Mouse (Mus musculus): ENCODE data around the gene Thrb. TPM values are rescaled to one million over a fixed set of nuclear protein-coding genes. Genes with fewer than 3 reads are reported as not detected.

Thrb gene
- polyA plus RNA-seq, 1 experiment from 2014 or later = 1.9 TPM

DNA sequence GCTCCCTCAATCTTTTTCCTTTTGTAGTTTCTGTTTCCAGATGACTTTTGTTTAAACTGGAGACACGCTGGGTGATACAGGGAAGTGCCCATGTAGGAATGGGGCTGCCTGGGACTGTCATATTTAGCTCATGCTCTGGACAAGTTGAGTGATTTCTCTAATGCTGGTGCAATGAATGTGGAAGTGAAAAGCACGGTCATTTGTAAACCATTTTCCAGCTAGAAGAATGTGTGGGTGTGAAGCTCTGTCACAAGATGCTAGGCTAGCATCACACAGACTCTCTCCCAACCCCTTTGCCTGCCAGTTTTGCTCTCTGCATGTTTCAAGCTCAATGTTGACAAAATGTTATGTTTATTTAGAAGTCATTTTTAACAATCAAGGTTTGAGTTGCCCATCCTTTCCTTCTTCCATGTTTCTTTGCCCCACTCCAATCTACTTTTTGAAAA lies 83.7 kb downstream of the Thrb start:
- Histone ChIP-seq H3K27ac (no peak overlapping the region), H3K4me3 (no peak overlapping the region), H3K4me1 (no peaks in the 10 kb centered on the region), H3K27me3 (replicated peaks) (no peaks in the 10 kb centered on the region), H3K4me2 (no peak overlapping the region), H3K36me3 (no peaks in the 10 kb centered on the region), H3K9ac (no peak overlapping the region), H3K9me3 (replicated peaks) (no peaks in the 10 kb centered on the region)
- 39% methylated on average over 2 of the region's 2 CpGs for WGBS (ENCODE audit: insufficient replicate concordance)
- no peak for ATAC-seq

DNA sequence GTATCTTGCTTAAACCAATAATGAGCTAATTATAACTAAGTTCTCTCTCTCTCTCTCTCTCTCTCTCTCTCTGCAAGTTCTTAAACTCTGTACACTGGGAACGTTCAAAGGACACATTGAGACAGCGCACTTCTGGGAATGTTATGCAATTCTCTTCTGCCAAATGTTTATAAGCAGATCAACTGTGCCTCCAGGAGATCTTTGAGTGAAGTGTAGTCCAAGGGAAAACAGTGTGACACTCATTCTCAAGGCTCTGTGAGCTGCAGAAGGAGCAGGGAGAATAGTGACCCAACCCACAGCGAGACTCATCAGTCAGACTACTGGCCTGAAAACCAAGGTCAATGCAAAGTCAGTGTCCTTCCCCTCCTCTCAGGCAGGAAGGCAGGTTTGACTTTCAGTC lies 87.9 kb downstream of the Thrb start:
- WGBS (ENCODE audit: insufficient replicate concordance) = 74% methylated on average over 3 of the region's 3 CpGs
- H3K4me3 ChIP-seq = no peak overlapping the region
- no peak overlapping the region for H3K4me2 ChIP-seq
- no peak for ATAC-seq
- H3K9ac ChIP-seq = no peak overlapping the region
- no peaks in the 10 kb centered on the region for H3K36me3 ChIP-seq
- H3K27ac ChIP-seq = no peak overlapping the region
- no peaks in the 10 kb centered on the region for H3K4me1 ChIP-seq
- H3K9me3 ChIP-seq (replicated peaks) = no peaks in the 10 kb centered on the region
- no peaks in the 10 kb centered on the region for H3K27me3 ChIP-seq (replicated peaks)

DNA sequence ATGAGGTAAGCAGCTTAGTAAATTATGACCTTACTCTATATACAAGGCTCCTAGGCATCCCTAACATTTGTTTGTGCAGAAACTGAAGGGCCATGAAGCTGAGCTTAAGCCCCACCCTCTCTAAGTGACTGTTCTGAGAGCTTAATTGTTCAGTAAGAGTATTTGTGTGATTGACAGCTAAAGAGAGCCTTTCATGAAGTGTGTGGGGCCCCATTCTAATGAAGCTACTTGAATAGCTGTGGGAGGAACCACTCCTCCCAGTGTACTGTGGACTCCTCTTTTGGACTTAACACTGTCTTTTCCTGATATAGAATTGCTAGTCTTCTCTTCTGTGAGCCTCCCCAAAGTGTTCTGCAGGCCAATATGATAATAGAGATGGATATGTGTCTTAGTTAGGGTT lies 88.9 kb downstream of the Thrb start:
- Histone ChIP-seq H3K9ac (no peak overlapping the region), H3K36me3 (no peaks in the 10 kb centered on the region), H3K4me1 (no peaks in the 10 kb centered on the region), H3K4me2 (no peak overlapping the region), H3K27me3 (replicated peaks) (no peaks in the 10 kb centered on the region), H3K4me3 (no peak overlapping the region), H3K9me3 (replicated peaks) (no peaks in the 10 kb centered on the region), H3K27ac (no peak overlapping the region)
- ATAC-seq = no peak

DNA sequence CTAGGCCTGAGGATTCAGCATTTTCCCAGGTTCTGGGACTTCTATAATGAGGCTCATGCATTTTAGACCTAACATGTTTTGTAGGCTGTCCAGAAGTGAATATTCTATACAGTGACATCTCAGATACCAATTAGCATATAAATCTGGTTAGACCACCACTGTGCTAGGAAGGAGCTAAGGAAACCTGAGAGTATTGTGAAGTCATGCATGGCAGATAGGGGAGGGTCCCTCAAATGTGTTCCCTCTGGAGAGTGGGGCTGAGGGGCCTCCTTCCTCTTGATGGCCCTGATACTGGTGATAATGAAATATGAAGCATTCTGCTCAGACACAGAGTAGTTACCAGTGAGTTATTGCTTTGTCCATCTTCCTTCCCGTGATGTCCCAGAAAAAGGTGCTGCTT lies 91.8 kb downstream of the Thrb start:
- Histone ChIP-seq H3K4me1 (no peaks in the 10 kb centered on the region), H3K27ac (no peak overlapping the region), H3K9ac (no peak overlapping the region), H3K9me3 (replicated peaks) (no peaks in the 10 kb centered on the region), H3K36me3 (no peaks in the 10 kb centered on the region), H3K4me2 (no peak overlapping the region), H3K27me3 (replicated peaks) (no peaks in the 10 kb centered on the region), H3K4me3 (no peak overlapping the region)
- WGBS (ENCODE audit: insufficient replicate concordance) = 65% methylated on average over 1 of the region's 1 CpGs
- ATAC-seq = no peak

DNA sequence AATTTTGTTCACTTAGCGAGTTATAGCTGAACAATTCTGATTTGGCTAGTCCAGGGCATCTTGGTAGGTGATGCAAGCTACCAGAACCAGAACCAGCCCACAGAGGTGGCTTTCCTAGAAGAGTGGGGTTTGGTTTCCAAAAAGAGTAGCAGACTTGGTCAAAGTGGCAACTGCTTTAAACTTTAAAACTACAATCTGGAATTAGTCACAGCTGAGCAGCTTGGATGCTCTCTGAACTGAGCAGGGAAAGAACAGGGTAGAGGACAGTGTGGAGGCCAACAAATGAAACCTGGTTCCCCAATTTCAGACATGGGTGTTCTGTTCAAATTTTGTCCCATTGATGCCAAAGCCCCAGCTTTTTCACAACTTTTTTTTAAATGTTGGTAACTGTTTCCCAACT lies 93.4 kb downstream of the Thrb start:
- Histone ChIP-seq H3K36me3 (no peaks in the 10 kb centered on the region), H3K4me3 (no peak overlapping the region), H3K4me1 (no peaks in the 10 kb centered on the region), H3K9ac (no peak overlapping the region), H3K27ac (no peak overlapping the region), H3K27me3 (replicated peaks) (no peaks in the 10 kb centered on the region), H3K4me2 (no peak overlapping the region), H3K9me3 (replicated peaks) (no peaks in the 10 kb centered on the region)
- WGBS (ENCODE audit: insufficient replicate concordance) = 47% methylated on average over 1 of the region's 1 CpGs
- ATAC-seq = no peak

DNA sequence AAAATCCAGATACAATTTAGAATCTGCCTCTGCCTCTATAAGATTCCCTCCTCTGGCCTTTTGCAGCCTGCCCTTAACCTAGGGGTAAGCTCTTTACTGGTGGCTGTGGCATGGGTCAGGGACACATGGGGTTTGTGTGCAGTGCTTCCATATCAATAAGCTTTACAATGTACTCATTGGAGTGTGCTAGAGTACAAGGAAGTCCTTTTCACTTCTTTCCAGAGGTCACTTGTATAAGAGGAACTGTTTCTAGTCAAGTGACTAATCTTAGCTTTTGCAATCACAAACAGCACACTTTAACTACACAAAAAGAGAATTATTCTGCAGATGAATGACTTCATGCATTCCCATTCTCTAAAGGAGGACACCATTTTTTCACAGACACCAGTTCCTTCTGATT lies 96.7 kb downstream of the Thrb start:
- no peak overlapping the region for H3K4me3 ChIP-seq
- ATAC-seq = no peak
- H3K9ac ChIP-seq = no peak overlapping the region
- no peak overlapping the region for H3K27ac ChIP-seq
- no peaks in the 10 kb centered on the region for H3K4me1 ChIP-seq
- no peak overlapping the region for H3K4me2 ChIP-seq
- no peaks in the 10 kb centered on the region for H3K36me3 ChIP-seq
- H3K9me3 ChIP-seq (replicated peaks) = no peaks in the 10 kb centered on the region
- no peaks in the 10 kb centered on the region for H3K27me3 ChIP-seq (replicated peaks)

DNA sequence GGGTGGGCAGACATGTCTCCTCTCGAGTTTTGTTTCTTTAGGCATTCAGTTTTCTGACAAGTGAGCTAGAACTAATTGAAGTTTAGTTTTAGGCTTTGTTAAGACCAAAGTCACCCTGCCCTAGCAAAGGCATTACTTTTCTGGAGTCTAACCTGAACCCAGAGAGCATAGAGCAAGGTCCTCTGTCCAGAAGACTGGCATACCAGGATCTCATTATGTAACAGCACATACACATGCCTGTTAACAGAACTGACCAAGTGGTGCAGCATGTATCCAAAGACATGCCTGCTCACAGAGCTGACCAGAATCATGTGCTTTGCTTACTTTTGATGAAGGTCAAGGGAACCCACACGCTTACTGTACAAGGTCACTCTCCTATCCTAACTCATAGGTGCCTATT lies 107.9 kb downstream of the Thrb start:
- Histone ChIP-seq H3K27ac (no peak overlapping the region), H3K4me2 (no peak overlapping the region), H3K9ac (no peak overlapping the region), H3K27me3 (replicated peaks) (no peaks in the 10 kb centered on the region), H3K36me3 (no peaks in the 10 kb centered on the region), H3K4me3 (no peak overlapping the region), H3K4me1 (no peaks in the 10 kb centered on the region), H3K9me3 (replicated peaks) (no peaks in the 10 kb centered on the region)
- no peak for ATAC-seq
- 52% methylated on average over 2 of the region's 2 CpGs for WGBS (ENCODE audit: insufficient replicate concordance)

DNA sequence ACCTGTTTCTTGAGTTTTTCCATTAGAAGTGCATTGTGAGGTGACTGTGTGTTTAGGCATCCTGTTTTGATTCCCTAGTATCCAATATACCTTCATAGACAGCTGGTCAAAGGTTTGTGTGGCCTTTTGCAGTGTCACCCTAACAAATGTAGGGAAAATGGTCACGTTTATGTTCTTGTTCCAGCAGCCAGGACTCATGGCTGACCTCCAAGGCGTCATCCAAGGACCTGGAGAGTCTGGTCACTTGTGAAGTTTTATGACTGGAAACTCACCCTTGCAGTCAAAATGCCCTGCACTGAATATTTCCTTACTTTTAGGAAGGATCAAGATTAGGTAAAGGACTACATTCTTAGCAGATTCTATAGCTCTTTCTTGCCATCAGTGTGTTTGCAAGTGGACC lies 114.3 kb downstream of the Thrb start:
- Histone ChIP-seq H3K9me3 (replicated peaks) (no peaks in the 10 kb centered on the region), H3K36me3 (no peaks in the 10 kb centered on the region), H3K27me3 (replicated peaks) (no peaks in the 10 kb centered on the region), H3K4me2 (no peak overlapping the region), H3K27ac (no peak overlapping the region), H3K4me1 (no peaks in the 10 kb centered on the region), H3K4me3 (no peak overlapping the region), H3K9ac (no peak overlapping the region)
- 48% methylated on average over 2 of the region's 2 CpGs for WGBS (ENCODE audit: insufficient replicate concordance)
- no peak for ATAC-seq

DNA sequence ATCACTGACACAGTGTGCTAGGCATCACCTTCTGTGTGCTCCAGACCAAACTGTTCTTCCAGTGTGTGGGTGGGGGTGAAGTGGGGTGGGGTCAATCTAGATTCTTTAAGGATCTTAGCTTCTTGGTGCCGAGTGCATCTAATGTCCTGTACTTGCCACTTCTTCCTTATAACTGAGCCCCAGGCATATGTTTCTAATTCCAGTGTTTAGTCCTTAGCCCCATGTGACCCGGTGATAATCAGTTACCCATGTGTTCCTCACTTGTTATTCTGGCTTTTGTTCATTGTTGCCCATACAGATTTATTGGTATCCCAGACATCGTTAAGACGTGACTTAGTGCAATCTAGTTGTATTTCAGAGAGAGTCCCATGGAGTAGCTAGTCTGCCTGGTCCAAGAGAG lies 121.9 kb downstream of the Thrb start:
- Histone ChIP-seq H3K27me3 (replicated peaks) (no peaks in the 10 kb centered on the region), H3K4me2 (no peak overlapping the region), H3K9ac (no peak overlapping the region), H3K27ac (no peak overlapping the region), H3K4me1 (no peaks in the 10 kb centered on the region), H3K36me3 (no peaks in the 10 kb centered on the region), H3K9me3 (replicated peaks) (no peaks in the 10 kb centered on the region), H3K4me3 (no peak overlapping the region)
- WGBS (ENCODE audit: insufficient replicate concordance) = 56% methylated on average over 4 of the region's 4 CpGs
- ATAC-seq = no peak

DNA sequence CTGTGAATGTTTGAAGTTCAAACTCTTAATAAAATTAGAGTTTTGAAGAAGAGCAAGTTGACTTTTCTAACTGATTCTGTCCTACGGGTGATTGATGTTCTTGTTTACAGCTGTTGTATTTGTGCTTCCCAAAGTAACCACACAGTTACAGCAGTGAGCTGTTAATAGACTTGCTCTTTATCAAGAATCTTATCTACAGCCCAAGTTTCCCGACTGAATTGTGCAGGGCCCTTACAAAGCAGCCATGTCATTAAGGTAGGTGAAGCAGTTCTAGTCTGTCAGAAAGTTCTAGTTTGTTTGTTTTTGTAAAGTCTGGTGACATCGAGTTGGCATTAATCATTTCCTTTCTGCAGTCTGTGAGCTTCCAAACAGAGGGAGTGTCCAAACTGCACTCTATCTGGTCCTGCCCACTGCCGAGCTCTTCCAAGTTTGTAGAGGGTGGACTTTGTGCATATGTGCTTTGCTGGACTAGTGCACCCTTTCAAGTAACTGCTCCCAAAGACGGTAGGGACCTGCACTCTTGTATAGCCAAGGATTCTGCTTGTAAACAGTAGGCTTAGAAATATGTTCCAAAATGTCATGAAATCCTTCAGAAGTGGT lies 124.2 kb downstream of the Thrb start:
- H3K4me1 ChIP-seq = no peaks in the 10 kb centered on the region
- H3K27ac ChIP-seq = 0 out of 2 replicates have a peak overlapping the region, but pooled peaks have one; percentile 2
- 23% methylated on average over 5 of the region's 5 CpGs for WGBS (ENCODE audit: insufficient replicate concordance)
- no peaks in the 10 kb centered on the region for H3K27me3 ChIP-seq (replicated peaks)
- H3K36me3 ChIP-seq = no peaks in the 10 kb centered on the region
- H3K9me3 ChIP-seq (replicated peaks) = no peaks in the 10 kb centered on the region
- H3K4me3 ChIP-seq = no peak overlapping the region
- H3K4me2 ChIP-seq = no peak overlapping the region
- peak; percentile 59; the same call in 1 of the 2 replicates for ATAC-seq
- no peak overlapping the region for H3K9ac ChIP-seq

DNA sequence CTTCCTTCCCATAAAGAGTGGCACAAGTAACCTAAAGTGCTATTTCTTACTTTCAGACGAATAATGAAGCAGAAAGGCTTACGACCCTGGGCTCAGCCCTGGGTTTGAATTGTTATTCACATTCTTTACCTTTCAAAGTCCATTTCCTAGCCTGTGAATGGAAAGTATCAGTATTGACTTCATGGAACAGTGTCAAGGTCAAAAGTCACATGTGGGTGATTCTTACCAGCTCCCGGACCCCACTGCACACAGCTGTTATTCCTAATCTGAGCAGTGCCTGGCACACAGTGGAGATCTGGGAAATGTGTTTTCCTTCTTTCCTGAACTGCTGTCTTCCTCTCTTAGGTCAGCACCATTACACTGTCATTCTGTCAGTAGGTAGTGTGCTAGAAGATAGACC lies 125.3 kb downstream of the Thrb start:
- H3K4me2 ChIP-seq = 0 out of 2 replicates have a peak overlapping the region, but pooled peaks have one; percentile 3
- 52% methylated on average over 3 of the region's 3 CpGs for WGBS (ENCODE audit: insufficient replicate concordance)
- no peak overlapping the region for H3K9ac ChIP-seq
- H3K36me3 ChIP-seq = no peaks in the 10 kb centered on the region
- H3K27me3 ChIP-seq (replicated peaks) = no peaks in the 10 kb centered on the region
- H3K27ac ChIP-seq = peak overlapping the region; percentile 25; the same call in 1 of the 2 replicates
- no peaks in the 10 kb centered on the region for H3K4me1 ChIP-seq
- no peak overlapping the region for H3K4me3 ChIP-seq
- no peak for ATAC-seq
- no peaks in the 10 kb centered on the region for H3K9me3 ChIP-seq (replicated peaks)

DNA sequence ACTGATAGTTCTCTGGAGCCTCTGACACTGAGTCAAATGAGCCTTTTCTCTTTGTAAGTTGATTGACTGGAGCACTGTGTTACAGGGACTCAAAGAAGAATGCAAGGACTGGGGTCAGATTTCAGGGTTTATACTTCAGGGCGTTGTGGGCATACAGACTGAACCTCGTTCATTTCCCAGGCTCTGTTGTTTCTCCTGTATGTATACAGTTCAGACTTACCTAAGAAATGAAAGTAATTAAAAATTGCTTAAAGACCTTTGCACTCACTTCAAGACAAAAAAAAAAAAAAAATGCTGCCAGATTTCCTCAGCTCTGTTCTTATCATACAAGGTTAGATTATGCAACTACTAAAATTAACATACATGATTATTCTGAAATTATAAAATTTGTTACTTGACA lies 126.2 kb downstream of the Thrb start:
- no peak for ATAC-seq
- H3K27me3 ChIP-seq (replicated peaks) = no peaks in the 10 kb centered on the region
- H3K27ac ChIP-seq = no peak overlapping the region
- no peaks in the 10 kb centered on the region for H3K9me3 ChIP-seq (replicated peaks)
- WGBS (ENCODE audit: insufficient replicate concordance) = 29% methylated on average over 2 of the region's 2 CpGs
- H3K36me3 ChIP-seq = no peaks in the 10 kb centered on the region
- H3K9ac ChIP-seq = no peak overlapping the region
- no peak overlapping the region for H3K4me3 ChIP-seq
- no peaks in the 10 kb centered on the region for H3K4me1 ChIP-seq
- H3K4me2 ChIP-seq = no peak overlapping the region

DNA sequence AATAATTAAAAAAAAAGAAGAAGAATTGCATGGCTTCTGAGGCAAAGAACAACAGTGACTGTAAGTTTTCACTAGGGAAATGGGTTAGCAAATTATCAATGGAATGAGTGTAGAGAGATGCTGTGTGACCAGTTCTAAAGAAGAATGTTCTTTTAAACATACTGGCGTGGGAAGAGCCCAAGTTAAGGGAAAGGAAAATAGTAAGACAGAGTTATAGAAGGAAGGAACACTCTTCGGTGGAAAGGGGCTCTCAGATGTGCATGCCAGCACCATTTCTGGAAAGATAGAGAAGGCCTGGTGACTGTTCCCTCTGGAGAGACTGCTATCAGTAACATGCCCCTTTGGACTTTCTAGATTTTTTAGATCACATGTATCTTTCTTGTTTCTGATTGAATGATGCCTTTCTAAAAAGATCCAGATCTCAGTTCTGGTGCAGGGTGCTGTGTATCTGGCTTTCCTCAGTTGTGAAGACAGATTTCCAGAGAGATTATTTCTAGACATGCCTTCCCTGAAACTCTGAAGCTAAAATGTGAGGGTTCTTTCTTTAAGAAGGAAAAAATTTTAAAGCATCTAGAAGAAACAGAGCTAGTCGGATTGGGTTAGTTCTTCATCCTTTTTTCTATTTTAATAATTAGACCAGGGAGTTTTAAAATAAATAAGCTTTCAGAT lies 144.0 kb downstream of the Thrb start:
- H3K36me3 ChIP-seq = no peaks in the 10 kb centered on the region
- H3K4me2 ChIP-seq = no peak overlapping the region
- no peaks in the 10 kb centered on the region for H3K4me1 ChIP-seq
- H3K9ac ChIP-seq = no peak overlapping the region
- H3K9me3 ChIP-seq (replicated peaks) = no peaks in the 10 kb centered on the region
- no peak overlapping the region for H3K4me3 ChIP-seq
- H3K27me3 ChIP-seq (replicated peaks) = no peaks in the 10 kb centered on the region
- H3K27ac ChIP-seq = no peak overlapping the region
- ATAC-seq = no peak
- WGBS (ENCODE audit: insufficient replicate concordance) = 43% methylated on average over 3 of the region's 3 CpGs
